Mouse (Mus musculus) CH12.LX (cell line): ENCODE data around the gene Rin3. TPM values are rescaled to one million over a fixed set of nuclear protein-coding genes. Genes with fewer than 3 reads are reported as not detected.

Experiments used
- DNase-seq: peaks from one replicate; pipeline ENCODE4 v3.0.0-alpha.2; 2013; ENCODE audit errors: extremely low read depth
- H3K27ac ChIP-seq: 2 replicates; pipeline ENCODE4 v1.5.1; 2012; ENCODE audit warnings: low read depth, mild to moderate bottlenecking, control low read depth, moderate library complexity; ENCODE audit not compliant: insufficient read depth
- H3K27me3 ChIP-seq: replicated peaks from 2 replicates; pipeline ENCODE3; 2012; ENCODE audit warnings: inconsistent platforms
- H3K36me3 ChIP-seq, 2 experiments: replicated peaks in 1 of 2; 2 replicates each; pipeline versions ENCODE3 to v1.6.1; 2012; ENCODE audit warnings: inconsistent platforms in 1 of 2, low read length in 1 of 2, mild to moderate bottlenecking in 1 of 2, mixed read lengths in 1 of 2, moderate library complexity in 1 of 2; ENCODE audit not compliant: control insufficient read depth in 1 of 2, insufficient read depth in 1 of 2
- H3K4me1 ChIP-seq, 2 experiments: 2 replicates each; pipeline ENCODE4 v1.6.1; 2012; ENCODE audit warnings: inconsistent platforms in 1 of 2, moderate library complexity in 1 of 2; ENCODE audit not compliant: insufficient read depth in 2 of 2, control insufficient read depth in 1 of 2
- H3K4me2 ChIP-seq: 2 replicates; pipeline ENCODE4 v1.6.1; 2012; ENCODE audit warnings: low read depth, mild to moderate bottlenecking, control low read depth; ENCODE audit not compliant: poor library complexity, insufficient read depth, severe bottlenecking
- H3K4me3 ChIP-seq, 3 experiments: fragments of 150-350 bp in 1 of 3; sonication (generic) in 1 of 3; replicated peaks in 1 of 3; 2 replicates each; pipeline versions ENCODE3 to v1.5.1; 2011 to 2012; ENCODE audit warnings: low read depth in 2 of 3, low read length in 2 of 3, mild to moderate bottlenecking in 2 of 3, moderate library complexity in 2 of 3, control low read depth in 1 of 3, improper control_type of control experiment in 1 of 3, inconsistent platforms in 1 of 3, mixed read lengths in 1 of 3; ENCODE audit not compliant: poor library complexity in 1 of 3
- H3K79me2 ChIP-seq: replicated peaks from 2 replicates; pipeline ENCODE4 v1.6.1; 2012; ENCODE audit warnings: mild to moderate bottlenecking, moderate library complexity; ENCODE audit not compliant: control insufficient read depth, poor library complexity, insufficient read depth, severe bottlenecking; ENCODE audit errors: extremely low read depth
- H3K9ac ChIP-seq: 2 replicates; pipeline ENCODE4 v1.6.1; 2012; ENCODE audit warnings: low read depth, mild to moderate bottlenecking, control low read depth, moderate library complexity; ENCODE audit not compliant: insufficient read depth
- H3K9me3 ChIP-seq: replicated peaks from 2 replicates; pipeline ENCODE3; 2012; ENCODE audit warnings: low read length, inconsistent platforms, mixed read lengths
- CHD1 ChIP-seq: IDR thresholded peaks from 2 replicates; pipeline ENCODE4 v1.6.1; 2012; ENCODE audit warnings: low read depth, low read length, improper control_type of control experiment, inconsistent platforms
- CHD2 ChIP-seq: IDR thresholded peaks from 2 replicates; pipeline ENCODE4 v1.6.1; 2011; ENCODE audit warnings: low read length, improper control_type of control experiment
- E2F4 ChIP-seq: IDR thresholded peaks from 2 replicates; pipeline ENCODE4 v1.6.1; 2011; ENCODE audit warnings: low read depth, low read length, improper control_type of control experiment; ENCODE audit not compliant: insufficient replicate concordance
- ELF1 ChIP-seq: IDR thresholded peaks from 2 replicates; pipeline ENCODE4 v1.6.1; 2014; ENCODE audit warnings: low read depth, mild to moderate bottlenecking, inconsistent platforms, low read length, improper control_type of control experiment
- EP300 ChIP-seq: IDR thresholded peaks from 2 replicates; pipeline ENCODE4 v1.6.1; 2011; ENCODE audit warnings: low read length, improper control_type of control experiment
- ETS1 ChIP-seq: conservative IDR thresholded peaks from 2 replicates; pipeline ENCODE4 v1.6.1; 2012; ENCODE audit warnings: low read depth, mild to moderate bottlenecking, inconsistent platforms, low read length, improper control_type of control experiment, moderate library complexity
- GABPA ChIP-seq: IDR thresholded peaks from 2 replicates; pipeline ENCODE4 v1.6.1; 2012; ENCODE audit warnings: low read depth, low read length, improper control_type of control experiment, inconsistent platforms; ENCODE audit not compliant: insufficient replicate concordance
- IRF4 ChIP-seq: IDR thresholded peaks from 2 replicates; pipeline ENCODE4 v1.6.1; 2014; ENCODE audit warnings: low read depth, mild to moderate bottlenecking, inconsistent platforms, low read length, improper control_type of control experiment
- JUN ChIP-seq: IDR thresholded peaks from 2 replicates; pipeline ENCODE4 v1.6.1; 2011; ENCODE audit warnings: low read depth, mild to moderate bottlenecking, low read length, improper control_type of control experiment, moderate library complexity; ENCODE audit not compliant: insufficient read depth
- JUND ChIP-seq: conservative IDR thresholded peaks from 2 replicates; pipeline ENCODE4 v1.6.1; 2011; ENCODE audit warnings: low read depth, low read length, improper control_type of control experiment
- KAT2A ChIP-seq: IDR thresholded peaks from 2 replicates; pipeline ENCODE4 v1.6.1; 2012; ENCODE audit warnings: low read length, improper control_type of control experiment, inconsistent platforms; ENCODE audit not compliant: insufficient replicate concordance
- MAX ChIP-seq: IDR thresholded peaks from 2 replicates; pipeline ENCODE4 v1.6.1; 2011; ENCODE audit warnings: low read length, improper control_type of control experiment
- MAZ ChIP-seq: IDR thresholded peaks from 2 replicates; pipeline ENCODE4 v1.6.1; 2012; ENCODE audit warnings: low read depth, mild to moderate bottlenecking, inconsistent platforms, low read length, improper control_type of control experiment, moderate library complexity
- MEF2A ChIP-seq: IDR thresholded peaks from 2 replicates; pipeline ENCODE4 v1.6.1; 2014; ENCODE audit warnings: low read depth, mild to moderate bottlenecking, inconsistent platforms, low read length, improper control_type of control experiment, borderline replicate concordance
- MXI1 ChIP-seq: IDR thresholded peaks from 2 replicates; pipeline ENCODE4 v1.6.1; 2011; ENCODE audit warnings: mild to moderate bottlenecking, low read depth, low read length, improper control_type of control experiment
- MYC ChIP-seq: IDR thresholded peaks from 2 replicates; pipeline ENCODE4 v1.6.1; 2011; ENCODE audit warnings: low read depth, mild to moderate bottlenecking, improper control_type of control experiment, low read length
- PAX5 ChIP-seq: IDR thresholded peaks from 2 replicates; pipeline ENCODE4 v1.6.1; 2012; ENCODE audit warnings: low read length, inconsistent platforms, mixed read lengths
- POLR2AphosphoS2 ChIP-seq: IDR thresholded peaks from 2 replicates; pipeline ENCODE4 v1.6.1; 2011; ENCODE audit warnings: low read depth, low read length, improper control_type of control experiment
- RCOR1 ChIP-seq: conservative IDR thresholded peaks from 2 replicates; pipeline ENCODE4 v1.6.1; 2012; ENCODE audit warnings: low read depth, mild to moderate bottlenecking, inconsistent platforms, low read length, improper control_type of control experiment
- SIN3A ChIP-seq: IDR thresholded peaks from 2 replicates; pipeline ENCODE4 v1.6.1; 2012; ENCODE audit warnings: low read length, improper control_type of control experiment, inconsistent platforms
- SMC3 ChIP-seq: IDR thresholded peaks from 2 replicates; pipeline ENCODE4 v1.6.1; 2011; ENCODE audit warnings: low read depth, low read length, improper control_type of control experiment
- TCF12 ChIP-seq: IDR thresholded peaks from 2 replicates; pipeline ENCODE4 v1.6.1; 2014; ENCODE audit warnings: low read depth, mild to moderate bottlenecking, inconsistent platforms, low read length, improper control_type of control experiment
- UBTF ChIP-seq: IDR thresholded peaks from 2 replicates; pipeline ENCODE4 v1.6.1; 2012; ENCODE audit warnings: low read depth, mild to moderate bottlenecking, inconsistent platforms, low read length, improper control_type of control experiment, moderate library complexity
- USF1 ChIP-seq: IDR thresholded peaks from 2 replicates; pipeline ENCODE4 v1.6.1; 2014; ENCODE audit warnings: low read depth, mild to moderate bottlenecking, inconsistent platforms, low read length, improper control_type of control experiment
- USF2 ChIP-seq: conservative IDR thresholded peaks from 2 replicates; pipeline ENCODE4 v1.6.1; 2011; ENCODE audit warnings: low read depth, low read length, improper control_type of control experiment
- ZC3H11A ChIP-seq: IDR thresholded peaks from 2 replicates; pipeline ENCODE4 v1.6.1; 2012; ENCODE audit warnings: low read depth, mild to moderate bottlenecking, inconsistent platforms, low read length, improper control_type of control experiment
- dilution Hi-C: fragments of 300-500 bp; cut with MboI; formaldehyde crosslinking; loops from 2 replicates; pipeline ENCODE4 v1.14.3; 2020; ENCODE audit warnings: low sequenced_read_pairs; ENCODE audit not compliant: extremely low pct_unique_long_range_greater_than_20kb, extremely low pct_ligation_motif_present
- in situ Hi-C: fragments of 300-500 bp; cut with MboI; formaldehyde crosslinking; loops from 3 replicates; pipeline ENCODE4 v1.14.3; 2019; ENCODE audit warnings: low sequenced_read_pairs, low pct_ligation_motif_present, low pct_unique_long_range_greater_than_20kb, mixed read lengths
- polyA plus RNA-seq: library from polyadenylated mRNA; unstranded; fragments of >175 nt; gene quantifications from 2 replicates; pipeline ENCODE4 v1.2.1, GENCODE M21; 2012; ENCODE audit warnings: low read depth; ENCODE audit not compliant: insufficient read length
- total RNA-seq, 2 experiments: library from RNA; depleted of rRNA; stranded (reverse); fragments of 300-350 nt in 1 of 2; fragments of >200 nt in 1 of 2; gene quantifications; 2 replicates each; pipeline ENCODE4 v1.2.3; 2012 to 2014

Gene Rin3
- total and polyA plus RNA-seq, 3 experiments: 2.4 to 10.0 (median 8.4) TPM

- Histone ChIP-seq H3K4me1 (peaks cover 2 to 19% of the 10 kb centered on the region in 2 experiments), H3K36me3 (no peaks in the 10 kb centered on the region), H3K79me2 (no peaks in the 10 kb centered on the region), H3K9me3 (no peaks in the 10 kb centered on the region), H3K9ac (no peak overlapping the region), H3K4me3 (no peak overlapping the region), H3K4me2 (no peak overlapping the region), H3K27me3 (no peaks in the 10 kb centered on the region), H3K27ac (no peak overlapping the region)
- TF ChIP-seq PAX5 (no peak), MYC (no peak), SMC3 (no peak), KAT2A (no peak), EP300 (no peak), POLR2AphosphoS2 (no peak), MXI1 (no peak), RCOR1 (no peak), USF2 (no peak), SIN3A (no peak), ETS1 (no peak), IRF4 (no peak), CHD2 (no peak)
- dilution Hi-C loops (no loop called here), in situ Hi-C loops (no loop called here)
- no peak for DNase-seq
Observed at GRCm38 (mm10) chr12:102248104-102248503, 34.7 kb upstream of the Rin3 start.

- Histone ChIP-seq H3K79me2 (no peaks in the 10 kb centered on the region), H3K4me1 (peaks cover 0 to 19% of the 10 kb centered on the region in 2 experiments; a peak in 3 of 4 replicates), H3K9ac (no peak overlapping the region), H3K27ac (no peak overlapping the region), H3K27me3 (no peaks in the 10 kb centered on the region), H3K36me3 (no peaks in the 10 kb centered on the region), H3K4me3 (no peak overlapping the region), H3K9me3 (no peaks in the 10 kb centered on the region), H3K4me2 (no peak overlapping the region)
- DNase-seq: no peak
- TF ChIP-seq USF1: no peak
- TF ChIP-seq ZC3H11A: no peak
- no peak for TF ChIP-seq TCF12
- TF ChIP-seq CHD1: no peak
- no peak for TF ChIP-seq GABPA
- TF ChIP-seq JUN: no peak
- no peak for TF ChIP-seq MAX
- TF ChIP-seq E2F4: no peak
- TF ChIP-seq UBTF: no peak
- TF ChIP-seq MEF2A: no peak
- TF ChIP-seq ELF1: no peak
- TF ChIP-seq JUND: no peak
- TF ChIP-seq POLR2AphosphoS2: no peak
- TF ChIP-seq ETS1: no peak
- TF ChIP-seq SIN3A: no peak
- TF ChIP-seq RCOR1: no peak
- TF ChIP-seq EP300: no peak
- no peak for TF ChIP-seq IRF4
- TF ChIP-seq MAZ: no peak
- in situ Hi-C loops: no loop called here
- dilution Hi-C loops: no loop called here
Observed at GRCm38 (mm10) chr12:102250316-102250715, 32.5 kb upstream of the Rin3 start.
